Mouse (Mus musculus): Measurements from ENCODE around the gene Tmtc4.
A peak's percentile ranks its signal among the peaks of the same experiment; 100 is the strongest.

Tmtc4 gene

DNA sequence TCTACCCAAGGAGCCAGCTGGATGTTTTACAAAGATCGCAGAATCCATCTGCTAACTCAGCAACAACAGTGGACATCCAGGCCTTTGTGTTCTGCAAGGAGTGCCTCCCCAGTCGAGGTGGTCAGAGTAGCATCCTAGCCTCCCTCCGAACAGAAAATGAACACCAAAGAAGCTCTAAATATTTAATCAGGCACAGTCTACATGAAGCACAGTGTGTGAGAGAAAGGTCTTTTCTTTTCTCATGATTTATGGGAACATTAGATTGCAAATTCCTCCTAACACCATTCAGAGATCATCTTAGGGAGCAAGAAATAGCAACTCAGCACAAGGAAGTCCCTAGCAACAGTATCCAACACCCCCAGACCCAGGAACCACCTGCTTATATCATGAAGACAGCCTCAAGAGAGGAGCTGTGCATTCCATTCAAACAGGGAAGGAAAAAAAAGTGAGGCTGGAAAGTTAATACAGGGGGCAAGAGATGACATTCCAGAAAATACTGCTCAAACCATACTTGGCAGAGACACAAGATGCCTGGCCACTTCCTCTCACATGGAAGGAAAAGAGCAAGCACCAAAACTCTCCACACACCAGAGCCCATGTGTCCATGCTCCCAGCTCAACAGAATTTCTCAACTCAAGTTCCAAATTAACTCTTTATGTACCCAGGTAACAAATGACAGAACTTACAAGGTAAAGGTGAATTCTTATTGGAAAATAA is 8.8 kb downstream of the Tmtc4 start:
- no peak for DNase-seq (ENCODE audit: extremely low spot score)

DNA sequence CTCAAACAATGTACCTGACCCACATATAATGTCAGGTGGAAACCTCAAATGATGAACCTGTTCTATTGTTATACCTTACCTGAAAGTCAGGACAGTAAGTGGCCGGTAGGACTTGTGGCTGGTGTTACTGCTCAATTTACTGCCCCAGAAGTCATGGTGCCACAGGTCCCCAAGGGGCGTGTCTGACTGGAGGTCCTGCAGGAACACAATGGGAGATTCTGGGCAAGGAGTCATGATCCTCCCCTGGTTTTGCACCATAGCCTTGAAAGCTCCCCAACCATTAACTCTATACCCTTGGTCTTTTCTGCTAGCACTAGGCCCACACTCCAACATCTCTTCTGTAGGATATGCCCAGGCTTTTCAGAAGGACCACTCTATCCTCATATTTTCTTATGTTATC is 10.7 kb downstream of the Tmtc4 start:
- no peak for DNase-seq (ENCODE audit: extremely low spot score)

DNA sequence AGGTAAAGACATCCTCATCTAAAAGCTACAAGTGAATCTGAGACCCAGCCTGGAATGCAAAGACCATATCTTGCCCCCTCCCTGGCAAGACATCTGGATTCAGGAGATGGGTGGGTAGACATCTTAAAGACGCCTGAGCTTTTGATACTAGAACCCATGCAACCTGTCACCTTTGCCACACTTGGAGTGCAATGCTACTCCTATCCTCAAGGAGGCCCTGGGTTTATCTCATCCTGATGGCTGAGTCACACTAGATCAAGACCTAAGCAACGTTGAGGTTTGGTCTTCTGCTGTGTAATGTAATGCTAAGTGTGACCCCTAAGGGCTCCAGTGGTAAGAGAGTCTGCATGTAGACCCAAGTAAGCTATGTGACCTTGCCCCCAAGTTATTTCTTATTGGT is 15.8 kb downstream of the Tmtc4 start:
- no peak for DNase-seq (ENCODE audit: extremely low spot score)

DNA sequence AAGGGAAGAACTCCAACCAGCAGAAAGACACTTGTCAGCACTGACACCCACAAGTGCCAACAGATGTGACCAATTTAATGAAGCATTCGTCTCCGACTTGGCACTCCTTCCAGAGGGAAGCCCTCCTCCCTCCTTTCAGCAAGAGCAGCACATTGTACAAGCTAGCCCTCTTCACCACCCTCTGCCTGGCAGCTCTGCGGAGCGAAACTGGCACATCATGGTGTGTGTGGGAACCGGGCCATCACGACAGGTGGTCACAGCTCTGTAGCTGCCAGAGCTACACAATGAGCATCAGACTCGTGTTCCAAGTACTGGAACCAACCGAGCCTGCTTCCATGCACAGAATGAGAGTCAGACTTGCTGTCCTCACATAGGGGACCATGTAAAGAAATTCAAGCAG is 25.9 kb downstream of the Tmtc4 start:
- no peak for DNase-seq (ENCODE audit: extremely low spot score)

DNA sequence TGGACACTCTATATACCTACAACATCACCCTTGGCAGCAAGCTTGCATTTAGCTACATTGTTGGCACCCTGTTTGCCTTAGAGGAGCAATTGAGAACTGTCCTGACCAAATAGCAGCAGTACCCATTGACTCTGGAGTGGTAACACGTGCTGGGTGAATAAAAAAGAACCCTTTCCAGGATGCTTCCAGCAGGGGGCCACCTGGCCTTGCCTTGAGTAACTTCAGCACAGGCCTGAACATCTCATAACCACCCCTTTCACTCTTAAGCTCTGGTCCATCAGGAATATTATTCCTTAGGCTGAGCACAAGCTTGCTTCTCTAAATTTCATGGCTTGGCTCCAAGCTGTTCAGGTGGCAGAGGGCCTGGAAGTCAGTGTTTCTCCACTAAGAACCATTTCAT is 30.5 kb downstream of the Tmtc4 start:
- peak; percentile 14 for DNase-seq (ENCODE audit: extremely low spot score)

DNA sequence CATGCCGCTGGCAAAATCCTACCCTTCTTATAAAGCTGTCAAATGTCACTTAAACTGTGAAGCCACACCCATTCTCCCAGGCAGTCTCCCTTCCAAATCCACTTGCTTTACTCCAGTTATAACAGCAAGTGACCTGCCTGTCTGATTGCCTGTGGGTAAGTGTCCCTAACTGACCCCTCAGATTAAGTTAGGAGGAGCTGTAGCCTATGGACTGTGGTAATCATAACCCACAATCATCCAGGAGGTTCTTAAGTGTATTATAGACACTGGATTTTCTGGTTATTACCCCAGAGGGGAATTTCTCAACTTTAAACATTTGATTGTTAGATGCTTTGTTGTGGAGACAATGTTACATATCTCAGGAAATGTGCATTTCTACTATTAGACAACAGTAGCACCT is 31.3 kb downstream of the Tmtc4 start:
- DNase-seq (ENCODE audit: extremely low spot score): no peak

DNA sequence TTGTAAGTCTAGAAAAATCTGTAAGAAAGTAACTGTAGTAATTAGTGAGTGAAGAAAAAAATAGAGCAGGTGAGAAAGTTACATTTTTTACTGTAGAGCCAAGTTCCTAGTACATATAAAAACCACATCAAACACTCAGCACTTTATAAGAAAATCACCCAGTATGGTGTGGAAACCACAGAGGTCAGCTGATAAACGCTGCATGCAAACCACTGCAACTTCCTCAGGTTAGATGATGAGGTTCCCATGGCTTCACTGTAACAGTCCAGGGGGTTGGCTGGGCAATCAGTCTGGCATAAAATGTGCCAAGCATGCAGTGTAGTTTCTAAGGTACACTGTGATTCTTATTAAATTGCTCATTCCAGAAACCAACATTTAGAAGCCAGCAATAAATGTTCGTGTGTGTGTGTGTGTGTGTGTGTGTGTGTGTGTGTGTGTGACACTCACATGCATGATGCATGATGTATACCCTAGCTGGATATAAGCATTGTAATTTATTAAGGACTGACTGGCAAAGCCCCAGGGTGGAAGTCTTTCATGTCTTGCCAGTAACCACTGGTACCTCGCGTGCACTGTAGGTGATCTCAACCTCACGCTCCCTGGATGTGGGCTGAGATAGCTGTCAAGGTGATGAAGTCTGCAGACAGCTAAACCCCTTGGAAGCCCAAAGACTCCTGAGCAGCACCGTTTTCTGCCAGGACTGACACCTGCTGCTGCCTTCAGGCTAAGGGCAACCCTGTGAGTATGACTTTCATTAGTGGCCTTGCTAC is 32.0 kb downstream of the Tmtc4 start:
- DNase-seq (ENCODE audit: extremely low spot score): no peak

DNA sequence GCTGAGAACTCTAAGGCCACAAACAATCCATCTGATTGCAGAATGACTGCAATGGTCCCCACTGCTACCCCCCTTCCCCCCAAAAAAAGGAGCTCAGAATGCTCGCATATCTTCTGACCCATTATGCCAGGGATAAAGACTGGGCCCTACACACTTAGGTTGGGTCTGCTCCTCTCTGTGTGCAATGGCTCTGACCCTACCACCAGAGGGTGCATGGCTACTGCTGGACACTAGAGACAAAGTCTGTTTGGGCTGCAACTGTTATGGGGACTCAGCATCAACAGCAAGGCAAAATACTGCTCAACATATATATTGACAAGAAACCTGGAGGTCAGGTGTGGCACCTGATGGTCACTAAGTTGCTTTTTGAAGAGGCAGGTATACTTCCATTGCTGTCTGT is 32.9 kb downstream of the Tmtc4 start:
- no peak for DNase-seq (ENCODE audit: extremely low spot score)

DNA sequence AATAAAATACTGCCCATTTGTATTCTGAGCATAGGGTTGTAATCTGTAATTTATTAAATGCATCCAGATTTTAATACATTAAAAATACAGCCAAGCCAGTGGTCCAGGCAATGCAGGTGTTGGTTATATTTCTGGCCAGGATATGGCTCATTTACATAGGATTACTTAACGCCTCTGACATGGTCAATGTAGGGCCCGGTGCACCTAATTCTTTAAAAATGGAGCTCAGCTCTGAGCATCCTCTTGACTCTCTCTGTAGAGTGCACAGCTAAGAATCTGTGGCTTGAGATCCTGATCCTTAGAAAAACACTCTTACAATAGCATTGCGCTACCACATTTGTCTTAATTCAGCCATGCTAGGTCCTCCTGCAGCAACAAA is 40.4 kb downstream of the Tmtc4 start:
- no peak for DNase-seq (ENCODE audit: extremely low spot score)

DNA sequence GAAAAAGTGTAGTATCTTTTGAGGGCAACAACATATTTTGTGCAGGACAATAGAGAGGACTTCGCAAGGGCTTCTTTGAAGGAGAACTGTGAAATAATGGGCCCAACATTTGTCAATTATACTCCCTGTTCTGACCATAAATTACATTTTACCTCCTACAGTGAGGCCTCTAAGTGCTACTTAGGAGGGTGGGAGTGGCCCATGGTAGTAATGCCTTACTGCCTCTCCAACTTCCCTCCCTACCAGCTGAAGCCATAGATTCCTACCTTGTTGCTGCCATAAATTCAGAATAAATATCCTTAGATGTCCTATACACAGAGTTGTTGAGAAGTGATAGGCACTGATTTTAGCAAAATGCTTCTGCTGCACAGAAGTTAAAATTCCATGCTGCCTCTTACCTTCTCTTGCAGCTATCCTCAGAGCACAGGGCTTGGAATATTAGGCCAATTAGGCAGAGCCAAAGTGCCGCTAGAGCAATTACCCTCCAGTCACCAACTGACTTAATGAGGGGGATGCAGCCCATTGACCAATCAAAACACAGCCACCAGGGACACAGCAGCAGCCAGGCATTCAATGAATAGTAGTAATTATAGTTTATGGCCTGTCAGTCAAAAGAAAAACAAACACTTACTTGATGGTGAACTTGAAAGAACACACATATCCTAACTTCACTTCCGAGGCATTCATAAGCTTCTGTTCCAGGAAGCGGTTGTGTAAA is 40.9 kb downstream of the Tmtc4 start:
- DNase-seq (ENCODE audit: extremely low spot score): no peak

DNA sequence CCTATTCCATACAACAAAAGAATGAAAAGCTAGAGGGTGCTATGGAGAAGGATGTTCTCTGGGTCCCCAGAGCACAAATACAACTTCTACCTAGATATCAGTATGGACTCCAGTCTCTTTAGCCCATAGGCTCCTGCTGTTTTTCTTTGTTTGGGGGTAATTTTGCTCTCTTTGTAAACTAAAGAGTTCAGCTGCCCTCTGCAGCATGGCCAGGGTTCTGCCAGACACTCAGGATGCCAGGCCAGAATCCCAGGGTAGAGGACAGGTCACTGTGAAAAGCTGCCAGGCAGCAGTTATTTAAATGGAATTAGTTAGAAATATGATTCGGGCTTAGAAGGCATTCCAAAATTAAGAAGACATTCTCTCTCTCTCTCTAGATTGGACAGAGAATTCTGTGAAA is 47.4 kb downstream of the Tmtc4 start:
- no peak for DNase-seq (ENCODE audit: extremely low spot score)

DNA sequence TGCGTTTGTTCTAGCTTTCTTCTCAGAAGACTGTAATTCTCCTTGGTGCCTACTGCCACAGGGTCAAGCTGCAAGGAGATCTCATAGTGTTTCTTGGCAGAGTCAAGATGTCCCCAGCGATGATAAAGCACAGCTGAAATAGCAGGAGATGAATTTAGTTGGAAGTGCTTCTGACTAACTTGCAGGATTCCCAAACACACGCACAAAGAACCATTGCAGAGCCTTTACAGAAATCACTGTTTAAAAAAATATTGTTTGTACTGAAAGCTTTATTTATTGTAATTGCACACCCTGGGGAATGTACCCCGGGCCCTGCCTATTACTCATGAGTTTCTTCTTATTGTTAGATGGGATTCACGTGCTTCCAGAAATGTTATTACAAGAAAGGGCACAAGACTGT is 63.8 kb downstream of the Tmtc4 start:
- DNase-seq (ENCODE audit: extremely low spot score): no peak

DNA sequence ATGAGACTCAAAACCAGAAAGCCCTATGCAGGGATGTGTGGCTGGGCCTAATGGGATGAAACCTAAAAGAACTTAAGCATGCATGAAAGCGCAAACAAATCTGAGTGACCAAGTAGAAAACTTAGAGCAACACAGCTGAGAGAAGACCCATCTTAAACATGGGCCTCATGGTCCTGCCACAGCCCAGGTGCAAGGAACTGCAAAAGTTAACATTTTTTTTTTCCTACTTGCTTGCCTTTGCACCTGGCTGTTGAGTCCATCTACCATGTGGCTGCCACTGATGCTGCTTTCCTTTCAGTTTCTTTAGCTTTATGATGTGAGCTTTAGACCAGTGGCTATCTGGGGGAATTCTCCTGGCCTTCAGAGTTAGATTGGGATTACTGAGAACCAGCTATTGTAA is 66.2 kb downstream of the Tmtc4 start:
- no peak for DNase-seq (ENCODE audit: extremely low spot score)

DNA sequence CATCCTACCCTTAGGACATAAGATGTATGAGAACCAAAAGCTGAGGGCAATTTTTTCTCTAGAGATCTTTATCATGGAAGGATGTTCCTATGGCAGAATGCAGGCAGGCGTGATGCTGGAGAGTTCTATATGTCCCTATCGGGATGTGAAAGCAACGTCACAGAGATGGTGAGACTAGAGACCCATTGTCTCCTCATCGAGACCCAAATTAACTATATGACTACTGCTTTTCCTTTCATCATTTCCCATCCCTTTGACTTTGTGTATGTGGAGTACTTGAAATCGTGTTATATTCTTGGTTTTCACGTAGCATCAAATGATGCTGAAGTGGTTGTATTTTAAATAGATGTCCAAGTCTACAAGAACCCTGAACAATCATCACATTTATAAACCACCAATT is 70.2 kb downstream of the Tmtc4 start, which contains the start of gene Ggact:
Gene Ggact (minus strand): TSS at position 101 of the 400 bp plus-strand sequence.
- no peak for DNase-seq (ENCODE audit: extremely low spot score)

DNA sequence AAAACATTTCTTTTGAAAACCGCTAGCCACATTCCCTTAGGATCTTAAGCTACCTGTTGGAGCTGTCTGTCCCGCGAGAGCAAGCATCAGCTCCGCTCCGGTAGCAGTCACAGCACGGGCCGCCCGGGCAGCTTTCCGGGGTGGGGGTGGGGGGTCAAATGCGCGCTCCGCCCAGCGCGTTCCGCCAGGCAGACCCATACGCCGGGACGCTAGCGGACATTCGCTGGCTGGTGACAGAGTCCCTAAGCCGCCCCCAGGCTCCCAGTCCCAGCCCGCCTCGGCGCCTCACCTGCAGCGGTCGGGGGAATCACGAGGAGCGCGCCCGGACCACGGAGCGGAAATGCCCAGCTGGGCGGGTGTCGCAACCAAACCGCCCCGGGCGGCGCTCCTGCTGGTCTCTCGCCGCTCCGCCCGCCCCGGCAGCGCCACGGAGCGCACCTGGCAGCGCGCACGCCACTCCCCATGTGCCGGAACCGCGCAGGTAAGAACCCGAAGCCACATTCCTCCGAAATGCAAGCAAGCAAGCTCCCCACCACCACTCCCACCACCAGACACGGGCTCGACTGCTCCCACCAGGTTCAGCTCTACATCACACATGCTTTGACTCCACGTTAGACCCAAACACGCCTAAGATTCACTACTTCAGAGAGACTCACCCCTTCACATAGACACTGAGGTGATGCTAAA is 70.9 kb downstream of the Tmtc4 start:
- DNase-seq (ENCODE audit: extremely low spot score): peak; percentile 73

DNA sequence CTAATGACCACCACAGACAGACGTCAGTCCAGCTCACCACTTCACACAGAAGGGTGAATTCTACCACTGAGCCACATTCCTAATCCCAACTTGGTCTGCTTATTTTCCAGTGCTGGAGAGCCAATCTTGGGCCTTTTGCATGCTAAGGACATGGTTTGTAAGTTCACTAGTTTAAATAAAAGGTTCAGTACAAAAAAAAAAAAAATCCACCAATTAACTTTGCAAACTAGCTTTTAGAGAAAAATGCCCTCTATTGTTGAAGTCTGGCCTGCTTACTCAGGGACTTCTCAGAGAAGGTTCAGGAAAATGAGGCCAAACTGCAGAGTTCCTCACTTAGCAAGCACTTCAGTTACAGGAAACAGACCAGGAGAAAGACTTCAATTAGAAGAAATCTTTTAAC is 71.7 kb downstream of the Tmtc4 start:
- no peak for DNase-seq (ENCODE audit: extremely low spot score)

DNA sequence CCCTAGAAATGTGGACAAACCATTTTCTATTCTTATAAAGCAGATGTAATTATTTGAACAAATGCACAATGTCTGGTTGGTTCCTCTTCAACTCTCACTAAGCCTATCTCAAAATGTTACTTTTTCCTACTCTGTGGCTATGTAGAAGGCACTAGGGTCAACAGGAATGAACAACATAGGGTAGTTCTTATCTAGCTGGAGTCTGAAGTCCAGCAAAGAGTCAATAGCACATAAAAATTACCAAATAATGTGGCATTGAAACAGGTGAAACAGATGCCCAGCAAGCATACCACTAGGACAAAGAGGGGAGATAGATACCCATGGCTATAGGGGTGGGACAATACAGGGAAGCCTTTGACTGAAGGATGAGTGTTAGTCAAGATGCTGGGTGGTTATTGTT is 72.6 kb downstream of the Tmtc4 start:
- no peak for DNase-seq (ENCODE audit: extremely low spot score)

DNA sequence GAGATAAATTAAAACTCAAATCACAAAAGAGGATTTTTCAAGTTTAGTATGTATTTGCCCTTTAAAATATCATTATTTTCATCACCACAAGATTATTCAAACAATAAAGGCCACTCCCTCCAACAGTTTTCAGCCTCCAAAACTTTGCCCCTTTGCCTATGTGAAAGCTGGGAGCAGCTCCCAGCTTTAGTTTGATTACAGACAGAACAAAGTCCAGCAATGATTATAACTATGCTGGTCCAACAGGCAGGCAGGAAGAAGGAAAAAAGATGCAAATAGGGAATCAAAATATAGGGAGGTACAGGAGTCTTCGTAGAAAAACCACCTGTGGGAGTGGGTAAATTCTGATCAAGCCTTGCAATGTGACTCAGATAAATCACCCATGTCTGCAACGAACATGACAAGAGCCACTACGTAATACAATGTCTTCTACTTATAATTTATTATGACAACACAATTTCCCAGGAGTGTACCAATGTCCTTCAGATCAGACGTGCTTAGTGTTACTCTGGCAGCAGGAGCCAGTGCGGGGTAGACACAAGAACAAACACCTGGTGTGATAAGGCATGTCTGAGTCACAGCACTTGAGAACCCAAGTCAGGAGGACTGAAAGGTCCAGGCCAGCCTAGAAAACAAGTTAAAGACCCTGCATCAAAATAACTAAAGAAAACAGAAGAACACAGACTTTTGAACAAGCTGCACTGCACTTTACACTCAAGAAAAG is 74.3 kb downstream of the Tmtc4 start:
- DNase-seq (ENCODE audit: extremely low spot score): no peak

DNA sequence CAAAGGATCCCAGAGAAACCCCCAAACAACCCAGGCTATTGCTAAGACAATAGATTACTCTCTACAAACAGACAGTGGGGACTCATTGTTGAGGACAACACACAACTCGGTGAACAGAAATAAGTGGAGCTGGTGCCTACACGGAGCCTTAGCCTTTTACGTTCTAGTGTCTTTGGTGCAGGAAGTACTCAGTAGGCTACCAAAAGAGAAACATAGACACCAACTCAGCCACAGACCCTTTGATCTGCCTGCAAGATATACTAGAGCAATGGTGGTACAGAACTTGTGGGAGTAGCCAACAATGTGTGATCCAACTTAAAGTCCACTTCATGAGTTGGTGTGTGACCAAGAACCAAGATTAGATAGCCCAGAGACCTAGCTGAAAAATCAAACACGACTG is 75.8 kb downstream of the Tmtc4 start:
- no peak for DNase-seq (ENCODE audit: extremely low spot score)

DNA sequence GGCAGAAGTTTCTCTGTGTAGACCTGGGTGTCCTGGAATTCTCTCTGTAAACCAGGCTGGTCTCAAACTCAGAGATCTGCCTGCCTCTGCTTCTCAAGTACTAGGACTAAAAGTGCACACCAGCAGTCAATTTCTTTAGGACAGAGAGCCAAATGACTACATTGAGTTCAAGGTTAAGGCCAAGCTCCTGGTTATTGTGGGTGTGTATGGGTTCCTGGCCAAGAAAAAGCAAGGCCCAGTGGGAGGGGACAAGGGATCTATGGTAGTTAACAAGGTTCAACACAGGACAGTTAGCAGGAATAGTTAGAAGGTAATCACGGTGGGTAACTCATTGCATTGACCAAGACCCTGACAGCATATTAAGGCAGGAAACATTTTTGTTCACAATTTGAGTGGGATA is 78.8 kb downstream of the Tmtc4 start:
- no peak for DNase-seq (ENCODE audit: extremely low spot score)

DNA sequence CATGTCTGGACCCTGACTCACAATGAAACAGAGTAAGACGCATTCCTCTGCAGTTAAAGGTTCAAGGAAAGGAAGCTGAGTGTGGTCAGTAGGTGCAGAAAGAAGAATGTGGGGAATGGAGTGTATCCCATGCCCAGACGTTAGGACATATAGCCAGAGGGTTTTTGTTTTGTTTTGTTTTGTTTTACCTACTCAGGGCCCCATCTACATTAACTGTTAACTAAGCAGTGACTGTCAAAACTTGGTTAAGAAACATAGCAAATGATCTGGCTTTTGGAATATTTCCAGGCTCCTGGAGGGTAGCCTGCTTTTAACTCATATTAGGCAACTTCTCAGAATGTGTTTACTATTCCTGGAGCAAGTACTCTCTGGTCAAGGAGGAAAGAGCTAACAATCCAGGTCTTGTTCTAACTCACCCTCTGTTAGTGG is 79.9 kb downstream of the Tmtc4 start:
- no peak for DNase-seq (ENCODE audit: extremely low spot score)

DNA sequence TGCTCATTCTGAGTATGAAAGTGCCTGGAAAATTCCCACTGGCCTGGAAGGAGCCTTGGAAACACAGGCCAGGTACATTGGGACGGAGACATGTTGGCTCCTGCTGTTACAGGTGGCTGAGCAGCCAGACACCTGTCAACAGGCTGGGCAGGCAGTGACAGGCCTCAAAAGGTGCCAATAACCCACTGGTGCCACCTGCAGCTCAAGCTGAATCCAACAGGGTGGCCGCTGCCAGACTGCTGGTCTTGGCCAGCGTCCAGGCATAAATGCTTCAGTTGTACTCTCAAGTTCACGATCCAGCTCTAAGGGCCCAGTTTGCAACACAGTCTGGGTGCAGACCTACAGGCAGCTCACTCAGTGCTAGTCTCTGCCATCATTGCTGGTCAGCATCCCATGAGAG is 81.0 kb downstream of the Tmtc4 start:
- DNase-seq (ENCODE audit: extremely low spot score): no peak
